Mouse (Mus musculus): ENCODE data around the gene Dydc1.

The Dydc1 gene

GRCm38 (mm10) chr14:41072229-41072943 lies at the start of gene Dydc1:
Gene Dydc1, plus strand, starts transcription at chr14:41072911.
- ATAC-seq (ENCODE audit: low TSS enrichment): peak; percentile 90

- no peak for ATAC-seq (ENCODE audit: low TSS enrichment)
These were observed 47.6 kb upstream of the Dydc1 start for GRCm38 (mm10) chr14:41025087-41025486.

GRCm38 (mm10) chr14:41025594-41026284 lies 47.0 kb upstream of the Dydc1 start:
- ATAC-seq (ENCODE audit: low TSS enrichment): no peak

- no peak for ATAC-seq (ENCODE audit: low TSS enrichment)
These were observed 43.4 kb upstream of the Dydc1 start for GRCm38 (mm10) chr14:41029303-41029702.

- no peak for ATAC-seq (ENCODE audit: low TSS enrichment)
These were observed 41.7 kb upstream of the Dydc1 start for GRCm38 (mm10) chr14:41030989-41031513.

DNA sequence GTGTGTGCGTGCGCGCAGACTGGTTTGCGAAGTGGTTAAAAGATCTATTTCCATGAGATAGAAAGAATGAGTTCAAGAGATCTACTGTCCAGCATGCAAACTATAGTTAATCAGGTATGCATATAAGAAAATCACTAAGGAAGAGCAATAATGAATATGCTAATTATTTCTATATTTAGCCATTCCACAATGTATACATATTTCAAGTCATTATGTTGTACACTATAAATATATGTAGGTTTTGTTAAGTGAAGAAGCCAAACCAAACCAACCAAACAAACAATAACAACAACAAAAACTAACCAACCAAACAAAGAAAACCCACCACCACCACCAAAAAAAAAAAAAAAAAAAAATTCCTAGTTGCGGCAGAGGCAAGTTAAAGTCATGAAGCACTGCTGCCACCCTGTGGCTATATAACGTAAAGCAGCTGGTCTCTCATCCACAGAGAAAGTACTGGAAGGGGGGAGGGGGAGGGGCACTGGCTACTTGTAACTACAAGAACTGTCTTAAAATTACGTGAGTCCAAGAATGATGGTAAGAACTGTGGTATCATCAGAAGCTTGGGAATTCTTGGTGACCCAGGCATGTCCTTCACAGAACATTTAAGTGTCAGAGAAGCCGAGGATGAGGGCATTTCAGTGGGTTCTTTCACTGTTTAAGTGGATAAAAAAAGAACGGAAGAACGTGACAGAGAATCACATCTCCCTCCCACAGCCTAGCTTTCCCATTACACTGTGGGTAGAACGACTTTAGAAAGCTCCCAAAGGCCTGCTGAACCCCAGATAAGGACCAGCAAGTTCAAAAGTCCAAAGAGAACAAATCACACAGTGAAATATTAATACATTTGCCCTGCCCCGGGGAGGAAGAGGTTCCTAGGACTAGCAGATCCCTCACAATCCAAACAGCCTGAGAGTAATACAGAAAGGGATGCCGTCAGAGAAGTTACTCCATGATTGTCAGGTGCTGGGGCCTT lies 39.3 kb upstream of the Dydc1 start:
- ATAC-seq (ENCODE audit: low TSS enrichment): peak; percentile 75; the same call in 1 of the 2 replicates

DNA sequence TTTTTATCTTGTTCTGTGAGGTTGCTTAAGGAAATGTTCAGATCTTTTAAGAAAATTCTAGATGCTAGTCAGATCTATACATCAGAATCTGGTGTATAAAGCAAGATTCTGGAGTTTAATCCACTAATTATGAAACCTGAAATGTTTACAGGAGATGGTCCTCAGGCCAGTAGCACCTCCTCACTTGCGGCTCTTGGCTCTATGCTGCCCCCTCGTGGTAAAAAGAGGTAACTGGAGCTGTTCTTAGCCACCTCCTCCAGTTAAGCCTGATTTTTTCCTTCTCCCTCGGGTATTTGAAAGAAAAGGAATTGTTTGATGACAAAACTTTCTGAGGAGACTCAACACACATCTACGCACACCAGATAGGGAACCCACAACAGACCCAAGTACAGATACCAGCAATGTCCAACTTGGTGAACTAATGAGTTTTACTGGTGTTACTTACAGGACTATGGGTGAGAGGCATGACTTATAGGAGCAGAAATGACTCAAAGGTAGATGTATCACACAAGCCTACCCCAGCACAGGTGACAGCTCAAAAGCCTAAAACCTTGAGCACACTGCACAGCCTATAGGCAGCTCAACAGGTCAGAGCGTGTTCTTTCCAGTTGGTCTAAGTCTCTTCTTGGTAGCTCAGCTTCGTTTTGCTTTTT lies 37.4 kb upstream of the Dydc1 start:
- peak; percentile 87 for ATAC-seq (ENCODE audit: low TSS enrichment)

- no peak for ATAC-seq (ENCODE audit: low TSS enrichment)
These were observed 25.3 kb upstream of the Dydc1 start for GRCm38 (mm10) chr14:41047402-41047801.

GRCm38 (mm10) chr14:41050471-41050870 lies 22.2 kb upstream of the Dydc1 start:
- ATAC-seq (ENCODE audit: low TSS enrichment): no peak

GRCm38 (mm10) chr14:41052481-41052880 lies 20.2 kb upstream of the Dydc1 start:
- no peak for ATAC-seq (ENCODE audit: low TSS enrichment)

DNA sequence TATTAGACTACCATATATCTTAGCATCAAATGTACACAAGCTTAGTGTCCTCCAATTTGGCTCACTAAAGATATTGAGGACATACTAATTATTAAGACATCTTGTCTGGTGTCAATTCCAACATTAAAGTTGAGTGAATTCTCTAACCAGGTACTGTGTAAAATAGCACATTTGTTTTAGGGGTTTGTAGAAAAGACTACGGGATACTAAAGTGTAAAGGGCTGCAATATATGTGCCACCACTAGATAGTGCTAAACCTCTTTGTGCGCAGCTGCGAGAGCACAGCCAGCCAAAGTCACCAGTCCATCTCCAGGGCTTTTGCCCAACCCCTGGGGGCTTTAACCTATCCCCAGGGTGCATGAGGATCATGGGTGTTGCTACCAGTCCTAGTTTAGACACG lies 19.5 kb upstream of the Dydc1 start:
- peak; percentile 67; the same call in 1 of the 2 replicates for ATAC-seq (ENCODE audit: low TSS enrichment)

DNA sequence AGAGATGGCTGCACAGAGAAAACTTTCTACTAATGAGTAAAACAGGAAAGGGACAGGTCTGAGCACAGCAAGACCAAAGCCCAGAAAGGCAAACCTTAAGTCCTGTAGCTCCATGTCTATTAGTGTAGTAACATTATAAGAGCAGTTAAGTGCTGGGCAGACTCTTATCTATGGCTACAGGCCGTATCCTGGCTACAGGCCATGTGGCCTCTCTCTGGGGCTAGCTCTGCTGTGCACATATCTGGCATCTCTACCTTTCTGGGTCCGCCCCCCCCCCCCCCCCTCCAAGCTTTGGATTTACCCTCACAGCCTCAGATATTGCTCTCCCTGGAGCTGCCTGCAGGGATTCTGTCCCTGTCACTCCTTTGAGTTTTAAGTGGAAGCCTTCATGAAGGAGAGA lies 7.5 kb upstream of the Dydc1 start:
- ATAC-seq (ENCODE audit: low TSS enrichment): no peak

DNA sequence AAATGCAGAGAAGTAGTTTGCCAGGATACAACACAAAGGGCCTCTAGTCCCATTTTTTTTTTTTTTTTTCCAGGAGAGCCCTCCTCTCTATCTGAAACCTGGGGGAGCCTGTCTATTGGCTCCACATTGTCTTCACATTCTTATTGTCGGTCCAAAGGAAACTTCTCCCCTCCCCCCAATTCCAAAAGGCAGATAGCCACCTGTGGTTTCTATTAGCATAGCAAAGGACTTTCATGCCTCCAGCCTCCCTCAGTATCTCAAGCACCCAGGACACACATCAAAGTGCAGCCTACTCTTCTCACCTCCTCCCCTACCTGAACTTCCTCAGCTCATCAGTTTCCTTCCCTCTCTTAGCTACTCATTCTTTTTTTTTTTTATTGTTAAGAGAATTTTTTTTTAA lies 6.3 kb upstream of the Dydc1 start:
- ATAC-seq (ENCODE audit: low TSS enrichment): no peak

DNA sequence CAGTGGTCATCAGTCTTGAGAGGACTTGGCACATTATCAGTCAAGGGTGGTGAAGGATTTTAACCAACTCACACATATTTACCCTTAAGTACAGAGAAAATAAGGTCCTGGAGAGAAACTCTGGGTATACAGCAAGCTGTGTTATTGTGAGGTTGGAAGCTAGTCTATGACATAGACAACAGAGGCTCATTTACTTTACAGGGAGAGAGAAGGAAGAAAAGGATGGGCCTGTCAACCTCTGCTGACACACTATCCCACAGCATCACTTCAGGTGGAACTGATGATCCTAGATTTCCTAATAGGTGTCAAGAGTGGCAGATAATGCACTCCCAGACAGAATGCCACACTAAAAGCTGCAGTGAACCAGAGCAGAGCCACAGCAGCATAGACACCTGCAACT lies 3.6 kb upstream of the Dydc1 start, which contains the start of gene Dydc2:
Gene Dydc2 (minus strand): TSS at position 101 of the 400 bp plus-strand sequence.
- ATAC-seq (ENCODE audit: low TSS enrichment): no peak

GRCm38 (mm10) chr14:41070343-41070742 lies 2.4 kb upstream of the Dydc1 start:
- ATAC-seq (ENCODE audit: low TSS enrichment): no peak

DNA sequence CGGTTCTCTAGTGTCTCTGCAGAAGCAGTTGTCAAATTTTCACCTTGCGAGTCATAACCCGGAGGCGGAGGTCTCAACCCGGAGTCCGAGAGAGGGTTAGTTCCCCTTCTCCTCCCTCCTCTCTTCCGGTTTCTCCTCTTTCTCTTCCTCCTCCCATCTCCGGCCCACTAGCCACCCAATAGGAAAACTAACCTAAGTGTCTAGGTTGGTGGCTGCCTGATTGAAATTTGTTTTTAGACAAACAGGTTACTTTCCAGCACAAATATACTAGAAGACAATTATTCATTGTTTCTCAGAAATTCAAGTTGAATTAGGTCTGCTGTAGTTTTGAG lies 199 bp downstream of the Dydc1 start:
- peak; percentile 75; the same call in 1 of the 2 replicates for ATAC-seq (ENCODE audit: low TSS enrichment)

- ATAC-seq (ENCODE audit: low TSS enrichment): no peak
These were observed 9.7 kb downstream of the Dydc1 start for GRCm38 (mm10) chr14:41082408-41082807.

GRCm38 (mm10) chr14:41087509-41087908 lies 14.8 kb downstream of the Dydc1 start:
- ATAC-seq (ENCODE audit: low TSS enrichment): no peak

DNA sequence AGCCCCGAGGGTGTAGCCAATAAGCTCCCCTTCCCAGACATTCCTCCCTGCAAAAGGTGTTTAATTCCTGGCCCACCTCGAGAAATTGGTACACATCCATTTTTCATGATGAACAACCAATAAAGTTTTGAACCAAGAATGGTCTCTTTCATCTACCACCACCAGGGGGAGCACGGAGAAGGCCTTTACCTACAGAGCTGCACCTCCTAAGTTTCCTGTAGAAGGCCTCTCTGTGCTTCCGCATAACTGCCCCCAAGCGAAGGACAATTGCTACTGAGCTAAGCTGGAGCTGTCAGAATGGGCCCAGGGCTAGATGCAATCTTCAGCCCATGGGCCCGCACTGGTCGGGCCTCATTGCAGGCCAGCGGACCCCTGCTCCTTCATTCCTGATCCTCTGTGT lies 18.1 kb downstream of the Dydc1 start:
- ATAC-seq (ENCODE audit: low TSS enrichment): peak; percentile 61; the same call in 1 of the 2 replicates

GRCm38 (mm10) chr14:41094114-41094513 lies 21.4 kb downstream of the Dydc1 start:
- peak; percentile 53 for ATAC-seq (ENCODE audit: low TSS enrichment)

- ATAC-seq (ENCODE audit: low TSS enrichment): no peak
These were observed 23.7 kb downstream of the Dydc1 start for GRCm38 (mm10) chr14:41096296-41096860.

Data from frontal cortex, adult (tissue).